Mouse (Mus musculus) mature B cell (primary cell): ENCODE results near the gene Erc2.

ENCODE experiments used
- in situ Hi-C: fragments of 300-500 bp; cut with MboI; formaldehyde crosslinking; loops from 2 replicates; pipeline ENCODE4 v1.14.3; 2019

The Erc2 gene

DNA sequence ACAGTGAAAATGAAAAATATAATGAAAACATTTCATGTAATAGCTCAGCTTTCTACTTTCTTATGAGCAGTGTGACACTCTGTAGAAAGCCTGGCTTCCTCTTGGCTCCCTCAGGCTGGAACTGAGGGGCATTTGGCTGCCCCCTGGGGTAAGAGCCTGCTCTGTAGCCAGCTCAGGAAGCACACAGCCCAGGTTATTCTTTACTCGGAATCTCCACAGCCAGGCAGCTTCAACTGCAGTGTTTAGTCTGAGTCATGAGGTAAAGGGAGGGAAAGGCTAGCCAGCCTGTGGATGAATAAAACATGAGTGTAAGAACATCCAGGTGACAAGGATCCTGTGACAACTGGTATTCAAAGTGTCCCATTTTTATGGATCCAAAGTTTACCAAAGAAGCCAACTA lies 323.0 kb downstream of the Erc2 start:
- in situ Hi-C loops = no loop called here

DNA sequence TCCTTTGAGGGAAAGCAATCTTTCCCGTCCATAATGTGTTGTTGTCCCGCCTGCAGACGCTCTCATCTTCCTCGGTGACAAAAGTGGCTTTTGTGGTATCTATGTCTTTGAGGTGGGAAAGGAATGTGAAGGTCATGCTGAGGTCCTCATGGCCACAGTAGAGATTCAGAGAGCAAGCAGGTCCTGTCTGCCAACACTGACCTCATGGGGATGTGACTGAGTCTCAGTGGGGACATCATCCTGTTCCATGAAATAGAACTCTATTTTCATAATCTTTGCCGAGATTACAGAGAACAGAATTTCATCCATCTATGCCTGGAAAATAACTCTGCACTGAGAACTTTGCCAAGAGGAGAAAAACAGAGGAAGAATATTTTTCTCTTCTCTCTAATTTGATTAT lies 324.0 kb downstream of the Erc2 start:
- in situ Hi-C loops = no loop called here

DNA sequence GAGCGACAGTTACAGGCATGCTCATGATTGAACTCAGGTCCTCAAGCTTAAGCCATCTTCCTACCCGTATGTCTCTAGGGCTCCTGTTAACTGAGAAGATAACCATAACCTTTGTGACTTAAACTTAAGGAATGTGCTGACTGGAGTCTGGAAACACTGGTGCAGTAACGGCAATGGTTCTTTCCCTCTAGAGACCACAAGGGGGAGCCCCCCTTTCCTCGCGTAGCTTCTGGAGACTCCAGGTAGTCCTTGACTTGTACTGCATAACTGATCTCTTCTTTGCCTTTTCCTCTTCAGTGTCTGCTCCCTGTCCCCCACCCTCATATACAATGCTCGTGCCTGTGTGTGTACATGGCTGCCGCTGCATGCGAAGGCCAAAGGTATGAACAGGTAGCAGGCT lies 326.2 kb downstream of the Erc2 start:
- in situ Hi-C loops = no loop called here

DNA sequence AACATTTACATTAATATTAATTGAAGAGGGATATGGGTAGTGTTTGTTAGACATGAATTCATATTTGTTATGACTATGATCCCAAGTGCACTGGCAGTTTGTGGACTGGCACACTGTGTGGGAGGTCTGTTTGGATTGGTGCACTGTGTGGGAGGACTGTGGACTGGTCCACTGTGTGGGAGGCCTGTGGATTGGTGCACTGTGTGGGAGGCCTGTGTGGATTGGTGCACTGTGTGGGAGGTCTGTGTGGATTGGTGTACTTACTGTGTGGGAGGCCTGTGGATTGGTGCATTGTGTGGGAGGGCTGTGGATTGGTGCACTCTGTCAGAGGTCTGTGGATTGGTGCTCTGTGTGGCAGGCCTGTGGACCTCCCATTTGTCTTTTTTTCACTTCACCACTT lies 331.6 kb downstream of the Erc2 start:
- in situ Hi-C loops = no loop called here

DNA sequence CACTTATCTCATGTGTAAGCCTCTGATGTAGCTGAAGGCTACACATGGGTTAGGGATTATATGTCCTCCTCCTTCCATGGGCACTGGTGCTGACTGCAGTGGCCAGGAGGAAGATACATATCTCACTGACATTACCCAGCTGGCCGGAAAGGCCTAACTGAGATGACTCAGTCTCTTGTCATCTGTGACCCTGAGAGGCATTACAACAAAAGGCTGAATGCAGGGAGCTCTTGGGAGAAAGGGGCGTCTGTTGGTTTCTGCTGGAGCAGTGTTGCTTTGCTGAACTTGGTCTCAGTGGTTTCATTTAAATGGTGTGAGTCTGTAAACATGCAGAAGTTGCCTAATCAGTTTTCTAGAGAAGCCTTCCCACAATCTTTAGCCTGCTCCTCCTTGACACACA lies 334.6 kb downstream of the Erc2 start:
- in situ Hi-C loops = no loop called here

DNA sequence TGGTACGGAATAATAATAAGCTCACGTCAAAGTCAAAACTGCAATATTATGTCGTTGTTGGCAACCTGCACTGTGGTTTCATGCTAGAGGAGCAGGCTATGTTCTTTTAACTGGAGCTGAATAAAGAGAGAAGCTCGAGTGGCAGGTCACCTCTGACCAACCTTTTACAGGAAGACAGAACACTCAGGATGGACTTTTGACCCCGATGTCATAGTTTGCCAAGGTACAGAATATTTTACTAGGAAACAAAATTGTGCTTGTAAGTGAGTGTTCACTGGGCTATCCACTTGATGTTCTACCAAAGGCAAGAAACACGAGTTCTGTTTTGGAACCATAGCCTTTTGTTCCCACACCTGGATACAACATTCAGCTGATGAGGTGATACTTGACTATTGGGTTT lies 351.5 kb downstream of the Erc2 start:
- in situ Hi-C loops = no loop called here

DNA sequence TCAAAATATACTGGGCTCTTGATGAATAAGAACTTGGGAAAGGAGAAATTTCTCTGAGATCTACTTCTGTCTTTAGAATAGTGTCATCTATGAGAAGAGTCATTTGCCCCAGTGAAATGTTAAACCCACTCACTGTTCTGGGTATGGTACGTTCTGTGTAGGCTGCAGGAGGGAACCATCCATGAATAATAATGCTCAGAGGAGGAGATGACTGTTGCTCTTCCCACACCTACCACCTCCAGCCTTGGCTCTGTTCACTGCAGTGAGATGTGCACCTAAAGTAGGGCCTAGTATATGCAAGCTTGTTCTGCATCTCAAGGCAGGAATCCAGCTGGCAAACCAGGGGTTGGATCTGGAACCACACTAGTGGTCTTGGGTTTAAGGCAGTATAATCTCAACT lies 353.4 kb downstream of the Erc2 start:
- in situ Hi-C loops = no loop called here

DNA sequence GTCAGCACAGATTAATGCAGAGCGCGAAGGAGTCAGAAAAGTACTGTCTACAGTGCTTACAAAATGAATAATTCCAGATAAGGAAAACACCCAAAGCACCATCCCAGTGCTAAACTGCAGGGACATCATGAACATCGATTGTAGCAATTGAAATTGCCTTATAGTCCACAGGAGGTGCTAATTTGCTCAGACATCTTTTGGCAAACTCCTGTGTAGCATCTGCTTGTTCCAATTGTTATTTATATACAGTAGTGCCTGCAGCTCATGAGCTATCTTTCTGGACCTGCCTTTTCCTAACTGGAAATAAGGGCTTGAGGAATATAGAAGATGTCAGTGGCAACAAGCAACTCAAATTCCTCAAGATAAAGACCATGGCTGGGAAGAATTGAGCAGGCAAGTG lies 362.5 kb downstream of the Erc2 start:
- in situ Hi-C loops = no loop called here

DNA sequence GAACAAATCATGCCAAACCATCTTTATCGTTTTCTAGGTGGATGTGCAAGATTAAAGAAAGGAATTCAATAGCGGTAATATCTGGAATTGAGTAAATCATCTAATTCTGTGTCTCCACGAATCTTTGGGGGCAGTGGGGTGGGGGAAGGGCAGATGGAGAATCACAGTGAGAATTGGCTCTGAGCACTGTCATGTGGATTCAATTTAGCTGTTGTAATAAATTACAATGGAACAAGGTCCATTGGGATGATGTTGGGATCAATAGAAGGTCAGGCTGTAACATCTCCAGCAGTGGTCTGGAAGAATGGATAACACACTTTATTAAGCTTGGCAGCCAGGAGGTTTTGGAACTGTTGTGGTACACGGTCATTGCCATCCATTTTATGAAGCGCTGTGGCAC lies 363.0 kb downstream of the Erc2 start:
- in situ Hi-C loops = no loop called here

DNA sequence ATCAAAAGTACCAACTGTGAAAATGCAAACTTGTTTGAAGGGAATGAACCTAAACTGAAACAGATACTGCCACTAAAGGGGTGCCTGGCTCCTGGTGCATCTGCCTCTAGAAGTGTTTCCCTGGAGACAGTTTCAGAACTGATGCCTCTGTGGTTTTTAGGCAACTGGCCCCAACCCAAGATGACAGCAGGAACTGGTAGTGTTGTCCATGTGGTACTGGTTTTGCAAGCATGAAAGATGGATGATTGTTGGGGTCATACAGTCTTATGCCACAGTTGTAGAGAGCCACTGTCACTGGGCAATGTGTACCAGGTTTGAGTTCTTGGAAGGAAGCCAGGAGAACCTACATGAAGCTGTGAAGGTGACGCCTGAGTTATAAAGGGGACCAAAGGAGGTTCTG lies 365.2 kb downstream of the Erc2 start:
- in situ Hi-C loops = no loop called here

DNA sequence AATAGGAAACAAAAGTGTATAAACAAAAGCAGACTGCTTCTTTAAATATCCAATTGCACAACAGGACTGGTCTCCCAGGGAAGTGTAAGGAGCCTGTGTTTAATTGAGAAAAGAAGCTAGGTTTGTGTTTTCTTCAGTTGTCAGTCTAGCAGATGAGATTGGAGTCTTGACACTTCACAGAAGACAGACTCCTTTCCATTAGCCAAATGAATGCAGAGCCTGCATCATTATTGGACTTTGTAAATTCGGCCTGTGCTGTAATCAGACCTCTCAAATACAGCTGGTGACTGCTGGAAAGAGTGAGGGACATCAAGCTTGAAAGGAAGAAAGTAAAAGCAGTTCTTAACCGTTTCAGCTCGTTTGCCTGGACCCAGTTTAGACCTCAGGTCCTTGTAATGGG lies 376.3 kb downstream of the Erc2 start:
- in situ Hi-C loops = no loop called here

DNA sequence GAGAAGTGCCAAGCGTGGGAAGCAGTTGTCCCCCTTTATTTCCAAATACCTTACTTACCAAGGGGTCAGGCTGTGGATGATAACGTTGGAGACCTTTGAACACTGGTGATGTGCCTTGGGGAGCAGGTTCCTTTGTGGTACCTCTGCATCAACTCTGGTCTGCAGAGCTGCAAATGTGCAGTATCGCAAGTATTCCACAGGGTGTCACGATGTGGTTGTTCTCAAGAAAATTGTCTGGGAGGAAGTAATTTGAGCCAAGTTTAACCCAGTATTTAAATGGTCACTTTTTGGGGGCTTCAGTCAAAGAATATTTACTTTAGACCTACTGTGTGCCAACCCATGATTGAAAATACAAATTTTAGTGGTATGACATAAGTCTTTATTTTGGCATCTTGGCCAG lies 381.8 kb downstream of the Erc2 start:
- in situ Hi-C loops = no loop called here

DNA sequence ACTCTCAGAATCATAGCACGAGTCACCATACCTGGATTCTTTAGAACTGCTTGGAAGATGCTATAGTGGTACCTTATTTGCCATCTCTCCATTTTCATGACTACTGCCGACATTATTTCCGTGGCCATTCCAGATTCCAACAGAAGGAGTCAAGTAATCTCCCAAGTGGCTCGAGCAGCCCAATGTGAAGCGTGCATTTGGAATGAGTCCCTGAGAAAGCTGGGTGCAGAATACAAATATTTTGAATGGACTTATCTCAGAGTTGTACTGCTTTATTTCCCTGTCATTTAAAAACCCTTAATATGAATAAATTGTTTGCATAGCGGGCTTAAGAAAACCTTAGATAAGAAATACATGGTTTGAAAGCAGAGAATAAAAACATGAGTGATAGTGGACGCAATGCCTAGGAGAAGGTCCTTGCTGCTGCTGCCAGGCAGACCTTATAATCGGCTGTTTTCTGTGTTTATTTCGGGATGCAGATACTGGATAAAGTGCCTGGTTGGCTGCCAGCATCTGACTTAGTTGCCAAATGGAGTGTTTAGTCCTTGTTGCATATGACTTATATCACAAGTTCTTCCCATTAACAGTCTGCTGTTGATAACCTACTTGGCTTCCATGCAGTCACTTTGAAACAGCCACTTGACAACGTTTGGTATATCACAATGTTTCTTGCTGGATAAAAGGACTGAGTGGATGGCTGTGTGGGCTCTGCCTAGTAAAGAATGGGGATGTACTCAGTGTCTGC lies 388.5 kb downstream of the Erc2 start:
- in situ Hi-C loops = no loop called here

DNA sequence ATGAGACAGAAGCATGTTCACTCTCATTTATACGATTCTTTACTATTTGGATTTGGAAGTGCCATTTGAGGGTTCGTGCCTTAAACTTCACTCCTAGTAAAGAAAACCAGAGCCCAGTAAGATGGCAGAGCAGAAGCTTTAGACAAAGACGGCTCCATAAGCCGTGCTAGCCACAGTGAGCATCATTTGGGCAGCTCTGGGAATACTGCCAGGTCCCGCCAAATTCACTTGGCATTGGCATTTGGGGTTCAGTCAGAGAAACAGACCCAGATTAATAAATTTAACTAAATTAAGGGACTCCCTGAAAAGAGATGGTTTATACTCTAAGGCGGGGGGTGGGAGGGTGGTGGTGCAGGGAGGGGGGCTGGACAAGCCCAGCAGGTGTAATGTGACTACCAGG lies 401.0 kb downstream of the Erc2 start:
- in situ Hi-C loops = no loop called here

DNA sequence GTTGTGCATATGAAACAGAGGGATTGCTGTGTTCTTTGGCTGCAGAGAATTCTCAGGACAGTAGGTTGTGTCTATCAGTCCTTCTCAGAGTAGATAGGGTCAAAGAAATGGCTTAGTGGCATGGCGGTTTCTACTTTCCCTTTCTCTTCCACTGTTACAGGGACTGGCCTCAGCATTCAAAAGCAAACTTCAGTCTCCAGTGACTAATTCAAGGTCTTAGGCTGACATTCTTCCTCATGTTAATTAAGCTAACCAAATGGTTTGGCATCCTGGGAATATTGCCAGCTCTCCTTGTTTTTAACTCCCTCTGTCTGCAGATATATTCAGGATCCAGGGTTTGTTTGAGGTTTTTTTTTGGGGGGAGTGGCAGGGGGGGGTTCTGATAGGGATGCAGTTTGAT lies 408.6 kb downstream of the Erc2 start:
- in situ Hi-C loops = no loop called here

DNA sequence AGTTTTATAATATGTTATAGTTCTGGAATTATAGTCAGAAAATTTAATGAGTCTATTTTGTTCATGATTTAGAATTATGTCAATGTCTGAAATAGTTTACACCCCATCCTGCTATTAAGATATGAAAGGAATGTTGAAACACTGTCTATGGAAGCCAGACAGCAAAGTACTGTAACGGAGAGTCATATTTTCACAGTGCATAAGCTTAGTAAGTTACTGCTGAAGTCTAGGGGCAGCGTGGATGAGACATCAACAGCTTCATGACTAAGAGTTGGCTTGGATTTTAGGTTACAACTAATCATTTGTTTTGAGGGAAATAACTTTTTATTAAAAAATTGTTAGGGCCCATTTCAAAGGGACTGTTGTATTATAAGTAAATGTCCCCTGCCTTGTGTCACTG lies 412.8 kb downstream of the Erc2 start:
- in situ Hi-C loops = no loop called here

DNA sequence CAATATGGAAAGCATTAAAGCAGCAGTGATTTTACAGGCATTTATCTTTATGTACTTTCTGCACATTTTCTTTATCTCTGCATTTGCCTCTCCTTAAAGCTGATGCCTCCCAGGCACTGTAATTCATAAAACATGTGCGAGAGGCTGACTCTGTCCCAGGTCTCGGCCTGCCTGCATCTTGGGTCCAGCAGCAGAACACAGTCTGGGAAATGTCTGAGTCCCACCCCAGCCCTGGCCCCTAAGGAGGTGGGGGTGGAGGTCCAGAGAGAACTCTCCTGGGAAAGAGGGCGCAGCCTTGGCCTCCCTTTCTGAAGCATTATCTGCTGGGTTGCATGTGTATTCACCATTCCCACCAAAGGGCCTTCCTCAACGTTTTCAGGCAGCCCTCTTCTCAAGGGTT lies 420.9 kb downstream of the Erc2 start:
- in situ Hi-C loops = no loop called here

DNA sequence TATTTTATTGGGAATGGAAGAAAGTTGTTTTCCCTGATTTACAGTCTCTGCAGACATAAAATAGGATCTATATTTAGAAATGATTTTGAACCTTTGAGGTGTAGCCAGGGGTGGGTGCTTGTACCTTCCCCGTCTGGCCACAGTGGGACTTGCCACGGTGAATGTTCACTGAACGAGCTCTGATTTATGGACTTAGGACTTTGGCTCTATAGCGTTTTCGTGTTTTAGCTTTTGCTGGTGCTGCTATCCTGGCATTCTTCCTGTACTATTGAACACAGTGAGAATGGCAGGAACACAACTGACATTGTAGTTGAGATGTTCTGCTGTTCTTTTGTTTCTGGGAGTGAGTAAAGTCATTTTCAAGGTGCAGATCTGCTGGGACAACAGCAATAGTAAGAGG lies 429.4 kb downstream of the Erc2 start:
- in situ Hi-C loops = no loop called here

DNA sequence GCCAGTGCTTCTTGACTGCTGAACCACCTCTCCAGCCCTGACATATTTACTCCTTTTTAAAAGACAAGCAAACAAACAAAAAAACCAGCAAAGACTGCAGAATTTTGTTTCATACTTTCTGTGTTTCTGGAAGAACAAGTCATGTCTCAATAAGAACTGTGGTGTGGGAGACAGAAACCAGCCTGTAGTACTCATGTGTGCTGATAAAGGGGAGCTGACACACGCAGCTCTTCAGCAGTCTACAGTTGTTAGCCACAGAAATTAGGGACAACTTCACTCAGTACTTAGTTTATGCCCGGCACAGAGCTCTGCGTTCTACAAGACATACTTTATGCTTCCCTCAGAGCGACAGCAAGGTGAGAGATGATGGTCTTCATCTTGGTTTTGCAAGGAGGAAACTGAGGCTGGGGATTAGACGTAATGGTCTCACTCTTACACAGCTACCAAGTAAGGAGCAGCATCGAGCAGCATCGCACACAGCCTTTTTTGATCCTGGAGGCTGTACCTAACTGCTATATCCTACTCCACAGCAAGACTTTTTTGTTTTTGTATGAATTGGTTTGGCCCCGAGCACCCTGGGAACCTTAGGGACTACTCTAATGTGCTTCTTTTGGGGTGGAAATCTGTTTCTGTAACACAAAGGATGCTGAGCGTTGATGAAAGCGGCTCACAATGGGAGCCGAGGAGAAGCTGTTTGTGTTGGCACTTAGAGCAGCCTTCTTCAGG lies 435.1 kb downstream of the Erc2 start:
- in situ Hi-C loops = no loop called here

DNA sequence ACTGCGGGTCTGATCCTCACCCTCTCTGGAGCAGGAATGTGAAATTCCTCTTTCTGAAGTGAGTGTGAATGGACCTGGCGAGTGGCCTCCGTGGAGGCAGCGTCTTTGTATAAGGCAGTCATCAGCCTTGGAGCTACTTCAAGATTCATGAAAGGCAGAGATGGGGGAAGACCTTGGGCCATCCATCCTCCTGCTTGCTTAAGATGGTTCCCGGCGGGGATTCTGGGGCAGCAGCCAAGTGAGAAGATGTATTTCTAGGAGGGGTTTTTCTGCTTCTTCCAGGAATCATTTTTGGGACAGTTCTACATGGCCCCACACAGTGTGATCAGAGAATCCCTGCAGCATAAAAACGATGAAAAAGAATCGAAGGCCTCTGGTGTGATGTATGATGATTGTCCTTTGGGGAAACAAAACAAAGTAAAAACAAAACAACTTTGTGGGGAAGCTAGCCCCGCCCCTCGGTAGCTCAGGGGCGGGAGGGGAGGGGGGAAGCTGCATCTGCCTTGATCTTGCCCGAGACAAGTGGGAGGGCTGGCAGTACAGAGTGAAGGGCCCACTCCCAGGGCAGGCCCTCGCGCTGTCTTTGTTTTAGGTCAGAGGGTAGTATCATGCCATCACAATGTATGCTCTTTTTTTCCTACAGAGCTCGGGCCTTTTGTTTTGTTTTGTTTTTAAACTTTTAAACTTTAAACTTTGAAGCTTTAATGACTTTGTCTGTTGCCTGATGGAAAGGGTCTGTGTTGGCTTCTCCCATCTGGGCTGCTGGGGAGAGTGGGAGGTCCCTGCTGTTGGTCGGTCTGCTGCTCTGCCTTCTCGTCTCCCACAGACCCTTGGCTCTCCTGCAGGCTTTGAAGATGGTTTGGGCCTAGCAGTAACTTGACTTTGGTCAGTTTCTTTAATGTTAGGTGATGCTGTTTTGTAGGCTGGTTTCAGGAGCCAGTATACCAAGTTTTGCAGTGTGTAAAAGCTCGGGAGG lies 435.9 kb downstream of the Erc2 start:
- in situ Hi-C loops = no loop called here

DNA sequence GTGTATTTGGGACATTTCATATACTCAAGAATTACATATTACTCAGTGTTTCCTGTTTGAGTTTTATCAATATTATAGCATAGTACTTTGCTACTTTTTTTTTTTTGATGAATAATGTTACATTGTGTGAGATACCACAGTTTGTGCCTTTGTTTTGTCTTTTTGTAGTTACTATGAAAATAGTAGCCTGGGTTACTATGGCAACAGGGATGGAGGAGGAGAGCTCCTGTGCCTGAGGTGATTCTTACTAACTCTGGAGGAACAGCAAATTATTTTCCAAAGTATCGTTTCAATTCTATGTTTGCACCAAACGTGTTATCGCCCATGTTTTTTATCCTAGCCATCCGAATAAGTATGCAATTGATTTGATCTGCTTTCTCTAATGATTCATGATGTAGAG lies 438.7 kb downstream of the Erc2 start:
- in situ Hi-C loops = no loop called here

DNA sequence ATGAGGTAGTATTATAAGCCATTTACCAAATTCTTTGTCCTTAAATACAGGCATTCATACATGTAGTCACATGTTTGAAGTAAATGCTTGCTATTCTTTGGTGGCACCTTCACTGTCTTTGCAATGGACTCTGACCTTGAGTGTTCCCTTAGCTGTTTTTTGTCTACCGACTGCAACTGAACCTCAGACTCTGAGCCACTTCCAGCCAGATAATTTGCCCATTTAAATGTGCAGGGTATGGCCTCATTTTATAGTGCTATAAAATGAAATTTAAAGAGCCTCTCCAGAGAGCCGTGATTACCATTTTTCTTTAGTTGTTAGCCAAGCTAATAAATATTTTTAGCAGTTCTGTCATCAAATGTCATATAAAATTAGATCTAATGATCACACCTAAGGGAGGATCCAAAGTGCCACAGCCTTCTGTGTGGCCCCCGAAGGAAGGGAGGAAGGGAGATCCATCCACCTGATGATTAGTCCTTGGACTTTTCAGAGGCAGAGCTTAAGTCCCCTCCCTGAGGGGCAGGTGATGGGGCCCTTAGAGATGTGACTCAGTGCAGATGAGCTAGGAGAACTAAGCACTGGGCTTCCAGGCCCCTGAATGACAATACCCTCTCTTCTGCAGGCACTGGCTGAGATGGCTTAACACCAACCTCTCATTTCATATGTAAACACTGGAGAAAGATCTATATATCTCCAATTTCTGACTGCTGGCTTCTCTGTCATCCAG lies 439.6 kb downstream of the Erc2 start:
- in situ Hi-C loops = no loop called here
